Mouse (Mus musculus) testis, adult 2 months (tissue): ENCODE measurements at regions not wholly inside any gene's neighbourhood (a gene's known extent, or its start where the extent isn't known, plus 50 kb on each side); places are given as distances from the start of the nearest gene placed in this dataset.

ENCODE experiments used
- CTCF ChIP-seq: fragments of 200-500 bp; IDR thresholded peaks from 2 replicates; pipeline ENCODE4 v1.5.1; 2012; ENCODE audit warnings: low read depth, mild to moderate bottlenecking, inconsistent platforms, low read length, moderate library complexity; ENCODE audit not compliant: control insufficient read depth, insufficient read depth, insufficient replicate concordance
- POLR2A ChIP-seq: fragments of 200-500 bp; IDR thresholded peaks from 2 replicates; pipeline ENCODE4 v1.6.1; 2012; ENCODE audit warnings: low read depth, mild to moderate bottlenecking, inconsistent platforms, low read length, moderate library complexity; ENCODE audit not compliant: control insufficient read depth

DNA sequence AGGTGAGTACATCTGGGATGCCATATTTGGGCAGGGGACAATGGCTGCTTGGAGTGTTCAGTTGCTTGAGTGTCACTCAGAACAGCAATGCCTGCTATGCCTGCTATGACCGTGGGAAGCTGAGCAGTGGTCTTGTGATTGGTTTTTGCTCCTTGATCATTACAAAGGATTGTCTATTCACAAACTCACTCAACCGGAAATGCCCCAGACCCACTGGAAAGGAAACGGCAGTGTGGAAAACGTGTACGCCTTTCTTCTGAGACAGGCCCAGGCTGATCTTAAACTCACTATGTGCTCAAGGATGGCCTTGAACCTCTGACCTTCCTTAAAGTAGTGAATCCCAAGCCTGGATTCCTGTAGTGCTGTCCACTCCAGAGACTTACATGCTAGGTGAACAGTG, 63.2 kb upstream of the Lhx8 start:
- TF ChIP-seq CTCF (no peak), POLR2A (no peak)
